Mouse (Mus musculus) monocyte, adult 59 days (primary cell): ENCODE data around the gene Dach2. TPM values are rescaled to one million over a fixed set of nuclear protein-coding genes. Genes with fewer than 3 reads are reported as not detected.

Source experiments
- total RNA-seq, 2 experiments: library from RNA; stranded (reverse); gene quantifications; one replicate each; pipeline ENCODE4 v1.2.4; 2023

Gene Dach2
- total RNA-seq = not detected

DNA sequence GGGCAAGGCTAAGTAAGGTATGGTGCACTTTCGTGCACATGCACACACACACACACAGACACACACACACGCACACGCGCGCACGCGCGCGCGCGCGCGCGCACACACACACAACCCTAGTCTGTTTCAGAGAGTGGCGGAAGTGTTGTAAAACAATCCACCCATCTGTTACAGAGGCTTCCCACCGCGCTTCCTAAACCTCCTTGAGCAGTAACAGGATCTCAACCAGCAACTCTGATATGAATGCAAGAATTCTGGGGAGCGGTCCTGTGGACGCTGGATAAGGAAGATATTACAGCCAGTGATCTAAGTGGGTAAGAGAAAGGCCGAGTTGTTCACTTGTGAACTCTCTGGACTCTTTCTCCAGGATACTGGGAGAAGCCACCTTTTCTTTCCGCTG lies at the start of gene Dach2:
TSS of gene Dach2 (plus strand) at position 107 of the 400 bp plus-strand sequence.

Other genes with a start within 250 kb of the Dach2 start
- gene Chm, start 112.0 kb upstream of the Dach2 start, total RNA-seq = 10 to 100 TPM; 18.9 to 22.8 TPM